Mouse (Mus musculus) bone marrow, adult 2 months (tissue): ENCODE measurements at regions not wholly inside any gene's neighbourhood (a gene's known extent, or its start where the extent isn't known, plus 50 kb on each side); places are given as distances from the start of the nearest gene placed in this dataset.

Source experiments
- H3K27ac ChIP-seq: fragments of 200-500 bp; 2 replicates; pipeline ENCODE4 v1.5.1; 2012; ENCODE audit warnings: low read depth, mild to moderate bottlenecking, control low read depth, inconsistent platforms, low read length; ENCODE audit not compliant: control insufficient read depth, poor library complexity, insufficient read depth
- H3K4me1 ChIP-seq: fragments of 200-500 bp; 2 replicates; pipeline ENCODE4 v1.6.1; 2011; ENCODE audit warnings: low read length; ENCODE audit not compliant: control insufficient read depth, insufficient read depth
- H3K4me3 ChIP-seq: fragments of 200-500 bp; replicated peaks from 2 replicates; pipeline ENCODE3; 2011; ENCODE audit warnings: mild to moderate bottlenecking, low read depth, low read length, control low read depth; ENCODE audit not compliant: control insufficient read depth
- CTCF ChIP-seq: fragments of 200-500 bp; IDR thresholded peaks from 2 replicates; pipeline ENCODE4 v1.5.1; 2011; ENCODE audit warnings: low read length, control low read depth; ENCODE audit not compliant: control insufficient read depth, insufficient read depth
- POLR2A ChIP-seq: fragments of 200-500 bp; IDR thresholded peaks from 2 replicates; pipeline ENCODE4 v1.6.1; 2011; ENCODE audit warnings: low read depth, mild to moderate bottlenecking, control low read depth, low read length, borderline replicate concordance; ENCODE audit not compliant: control insufficient read depth
- WGBS: fragments of 180-500 bp; shearing (Covaris S2); methylation state at CpG from one replicate; pipeline ENCODE4 v1.1.7; 2018; 5-methylcytosine and 5-hydroxymethylcytosine counted together

GRCm38 (mm10) chr10:96236777-96237373, 100.5 kb downstream of the Gm5426 start:
- no peaks in the 10 kb centered on the region; the same call in 1 of the 2 replicates for H3K4me1 ChIP-seq
- no peak for TF ChIP-seq CTCF
- no peak for TF ChIP-seq POLR2A
- WGBS, result 90% methylated on average over 6 of the region's 6 CpGs
- no peak overlapping the region for H3K4me3 ChIP-seq
- no peak overlapping the region for H3K27ac ChIP-seq

GRCm38 (mm10) chr10:96237572-96238130, 101.2 kb downstream of the Gm5426 start:
- WGBS, result 76% methylated on average over 5 of the region's 5 CpGs

GRCm38 (mm10) chr10:96238251-96238650, 101.8 kb downstream of the Gm5426 start:
- no peaks in the 10 kb centered on the region; the same call in 1 of the 2 replicates for H3K4me1 ChIP-seq
- no peak overlapping the region for H3K4me3 ChIP-seq
- TF ChIP-seq POLR2A (no peak), CTCF (no peak)
- no peak overlapping the region for H3K27ac ChIP-seq
- 15% methylated on average over 4 of the region's 4 CpGs for WGBS

More at GRCm38 (mm10) chr10:96237572-96238130, 101.2 kb downstream of the Gm5426 start:
- Histone ChIP-seq H3K4me1 (no peaks in the 10 kb centered on the region; the same call in 1 of the 2 replicates), H3K27ac (no peak overlapping the region), H3K4me3 (no peak overlapping the region)
- TF ChIP-seq POLR2A (no peak), CTCF (no peak)

GRCm38 (mm10) chr10:96238850-96239249, 102.4 kb downstream of the Gm5426 start:
- WGBS, result 29% methylated on average over 3 of the region's 3 CpGs
- TF ChIP-seq POLR2A, result no peak
- no peak for TF ChIP-seq CTCF
- no peak overlapping the region for H3K27ac ChIP-seq
- H3K4me1 ChIP-seq, result no peaks in the 10 kb centered on the region; the same call in 1 of the 2 replicates
- no peak overlapping the region for H3K4me3 ChIP-seq

- H3K4me1 ChIP-seq, result no peaks in the 10 kb centered on the region; the same call in 1 of the 2 replicates
- H3K27ac ChIP-seq, result no peak overlapping the region
- 7% methylated on average over 4 of the region's 4 CpGs for WGBS
- no peak overlapping the region for H3K4me3 ChIP-seq
- TF ChIP-seq POLR2A (no peak), CTCF (no peak)
Observed at GRCm38 (mm10) chr10:96240591-96240990, 104.2 kb downstream of the Gm5426 start.

- H3K27ac ChIP-seq, result no peak overlapping the region
- no peak overlapping the region for H3K4me3 ChIP-seq
- H3K4me1 ChIP-seq, result no peaks in the 10 kb centered on the region
- TF ChIP-seq POLR2A (no peak), CTCF (no peak)
Observed at GRCm38 (mm10) chr10:96253671-96254070, 117.3 kb downstream of the Gm5426 start.

- 45% methylated on average over 2 of the region's 2 CpGs for WGBS
- no peaks in the 10 kb centered on the region for H3K4me1 ChIP-seq
- no peak overlapping the region for H3K4me3 ChIP-seq
- H3K27ac ChIP-seq, result no peak overlapping the region
- TF ChIP-seq CTCF, result no peak
- TF ChIP-seq POLR2A, result no peak
Observed at GRCm38 (mm10) chr10:96254250-96254862, 118.0 kb downstream of the Gm5426 start.

GRCm38 (mm10) chr10:96257935-96258334, 121.5 kb downstream of the Gm5426 start:
- Histone ChIP-seq H3K4me1 (no peaks in the 10 kb centered on the region; the same call in 1 of the 2 replicates), H3K4me3 (no peak overlapping the region), H3K27ac (no peak overlapping the region)
- TF ChIP-seq CTCF (no peak), POLR2A (no peak)
- 78% methylated on average over 7 of the region's 7 CpGs for WGBS
